Mouse (Mus musculus) left cerebral cortex, adult 2 months (tissue): Measurements from ENCODE around the gene Hoxb7. TPM values are rescaled to one million over a fixed set of nuclear protein-coding genes. Genes with fewer than 3 reads are reported as not detected.
A peak's percentile ranks its signal among the peaks of the same experiment; 100 is the strongest.

Experiments used
- DNase-seq, 2 experiments: peaks; one replicate each; pipeline ENCODE4 v3.0.0; 2021 to 2022; ENCODE audit warnings: low spot score in 2 of 2, mixed read lengths in 1 of 2; ENCODE audit errors: extremely low spot score in 1 of 2
- H3K27ac ChIP-seq: fragments of 200-600 bp; 2 replicates; pipeline ENCODE4 v1.8.1; 2022
- H3K4me3 ChIP-seq: fragments of 200-600 bp; 2 replicates; pipeline ENCODE4 v1.8.1; 2022
- CTCF ChIP-seq: fragments of 200-600 bp; IDR thresholded peaks from 2 replicates; pipeline ENCODE4 v1.8.1; 2022; ENCODE audit warnings: antibody characterized with exemption, mild to moderate bottlenecking, moderate library complexity
- intact Hi-C: fragments of 180-260 bp; cut with DNase I; formaldehyde crosslinking; loops from one replicate; pipeline ENCODE4 v1.15.1; 2025
- total RNA-seq, 2 experiments: library from RNA; stranded (reverse); gene quantifications; 2 replicates each; pipeline ENCODE4 v1.2.3; 2021

Gene Hoxb7
- total RNA-seq, 2 experiments from 2014 or later, result not detected

GRCm38 (mm10) chr11:96260310-96260970 lies 26.0 kb upstream of the Hoxb7 start:
- DNase-seq, result no peak
- Histone ChIP-seq H3K27ac (no peak overlapping the region), H3K4me3 (no peak overlapping the region)
- TF ChIP-seq CTCF, result no peak
- intact Hi-C loops, result loop anchor here (5.0 kb wide), 2 partner anchors 67 to 248 kb away; no protein-coding TSS in a partner anchor

- DNase-seq, result no peak
- peak; percentile 42 for TF ChIP-seq CTCF
- H3K27ac ChIP-seq, result no peak overlapping the region
- H3K4me3 ChIP-seq, result no peak overlapping the region
- intact Hi-C loops, result loop anchor here (5.0 kb wide), 2 partner anchors 66 to 249 kb away; no protein-coding TSS in a partner anchor
These were observed 25.0 kb upstream of the Hoxb7 start for GRCm38 (mm10) chr11:96261323-96261890.

- intact Hi-C loops, result loop anchor here (5.0 kb wide), 2 partner anchors 65 to 250 kb away; no protein-coding TSS in a partner anchor
- Histone ChIP-seq H3K4me3 (no peak overlapping the region), H3K27ac (no peak overlapping the region)
- no peak for DNase-seq
- TF ChIP-seq CTCF, result no peak
These were observed 24.1 kb upstream of the Hoxb7 start for GRCm38 (mm10) chr11:96262262-96262830.

GRCm38 (mm10) chr11:96263636-96264389 lies 22.6 kb upstream of the Hoxb7 start:
- no peak for DNase-seq
- intact Hi-C loops, result loop anchor here (5.0 kb wide), 2 partner anchors 63 to 252 kb away; no protein-coding TSS in a partner anchor
- TF ChIP-seq CTCF, result no peak

GRCm38 (mm10) chr11:96264390-96265020 lies 21.9 kb upstream of the Hoxb7 start:
- Histone ChIP-seq H3K27ac (no peak overlapping the region), H3K4me3 (no peak overlapping the region)
- no peak for TF ChIP-seq CTCF
- no peak for DNase-seq
- intact Hi-C loops, result loop anchor here (5.0 kb wide), 3 partner anchors 63 to 252 kb away; partner anchors contain the start of gene Hoxb13

More at GRCm38 (mm10) chr11:96263636-96264389, 22.6 kb upstream of the Hoxb7 start:
- H3K4me3 ChIP-seq, result no peak overlapping the region
- H3K27ac ChIP-seq, result no peak overlapping the region

- TF ChIP-seq CTCF, result no peak
- no peak for DNase-seq
- intact Hi-C loops, result loop anchor here (5.0 kb wide), 1 partner anchor 74 kb away; the partner anchor contains the start of gene Hoxb13
- no peak overlapping the region for H3K27ac ChIP-seq
- no peak overlapping the region for H3K4me3 ChIP-seq
These were observed 20.5 kb upstream of the Hoxb7 start for GRCm38 (mm10) chr11:96265954-96266353.

GRCm38 (mm10) chr11:96267021-96267920 lies 19.2 kb upstream of the Hoxb7 start:
- TF ChIP-seq CTCF, result no peak
- H3K4me3 ChIP-seq, result no peak overlapping the region
- intact Hi-C loops, result loop anchor here (5.0 kb wide), 1 partner anchor 75 kb away; the partner anchor contains the start of gene Hoxb13
- no peak for DNase-seq
- no peak overlapping the region for H3K27ac ChIP-seq

- intact Hi-C loops, result loop anchor here (5.0 kb wide), 1 partner anchor 76 kb away; the partner anchor contains the start of gene Hoxb13
- no peak overlapping the region for H3K4me3 ChIP-seq
- no peak for DNase-seq
- no peak for TF ChIP-seq CTCF
- H3K27ac ChIP-seq, result no peak overlapping the region
These were observed 18.2 kb upstream of the Hoxb7 start for GRCm38 (mm10) chr11:96268031-96268745.

- Histone ChIP-seq H3K27ac (no peak overlapping the region), H3K4me3 (no peak overlapping the region)
- DNase-seq, result no peak
- intact Hi-C loops, result loop anchor here (5.0 kb wide), 1 partner anchor 78 kb away; the partner anchor contains the start of gene Hoxb13
- no peak for TF ChIP-seq CTCF
These were observed 16.6 kb upstream of the Hoxb7 start for GRCm38 (mm10) chr11:96269869-96270268.
